Mouse (Mus musculus): ENCODE measurements at regions not wholly inside any gene's neighbourhood (a gene's known extent, or its start where the extent isn't known, plus 50 kb on each side); places are given as distances from the start of the nearest gene placed in this dataset.

DNA sequence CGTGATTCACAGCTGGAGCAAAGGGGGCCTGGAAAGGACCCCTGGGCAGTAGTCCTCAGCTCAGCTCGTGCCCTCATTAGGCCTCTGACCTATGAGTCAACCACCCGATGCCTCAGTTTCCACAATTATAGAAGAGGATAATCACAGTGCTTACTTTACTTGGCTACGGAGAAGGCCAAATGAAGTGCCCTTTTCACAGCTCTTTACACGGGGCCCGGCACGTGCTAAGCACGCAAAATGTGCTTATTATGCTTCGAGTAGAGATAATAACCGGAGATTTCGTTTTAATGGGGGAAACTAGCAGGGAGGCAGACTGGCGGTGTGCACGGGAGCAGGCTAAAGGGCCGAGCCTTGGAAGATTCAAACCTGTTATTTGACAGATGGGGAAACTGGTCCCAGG lies 102.4 kb upstream of the Jun start:
- no peak for DNase-seq (ENCODE audit: low spot score in 2 of 2)

DNA sequence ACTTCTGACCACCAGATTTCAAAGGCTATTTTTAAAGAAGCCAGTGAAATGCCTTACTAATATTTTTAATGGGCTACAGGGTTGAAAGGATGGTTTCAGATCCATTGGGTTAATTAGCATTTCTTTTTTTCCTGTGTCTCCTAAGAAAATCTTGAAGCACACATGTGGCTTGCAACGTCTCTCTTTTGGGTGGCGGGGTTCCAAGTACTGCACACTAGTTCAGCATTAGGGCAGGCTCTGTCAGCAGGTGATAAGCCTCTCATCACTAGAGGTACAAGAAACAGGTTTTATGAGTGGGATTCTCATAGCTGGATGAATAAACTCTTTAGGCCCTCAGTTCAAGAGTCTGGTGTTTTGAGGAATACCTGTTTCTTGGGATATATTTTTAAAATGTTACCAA lies 103.2 kb upstream of the Jun start:
- DNase-seq (ENCODE audit: low spot score in 2 of 2): no peak

DNA sequence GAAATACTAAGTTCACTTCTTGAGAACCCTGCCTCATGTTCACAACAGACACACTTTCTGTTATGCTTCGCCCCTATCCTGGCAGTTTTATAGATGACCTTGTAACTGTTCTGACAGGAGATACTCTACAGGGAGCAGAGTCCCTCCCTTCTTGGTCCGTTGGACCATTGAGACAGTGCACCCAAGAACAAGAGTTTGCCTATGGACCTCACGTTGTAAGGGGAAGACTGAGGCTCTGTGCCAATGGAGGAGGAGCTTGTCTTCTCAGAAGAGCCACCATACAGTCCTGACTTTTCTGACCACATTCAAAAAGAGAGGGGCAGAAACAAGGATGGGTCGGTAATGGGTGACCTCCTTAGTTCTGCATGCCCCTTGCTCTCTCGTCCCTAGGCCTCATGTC lies 103.8 kb upstream of the Jun start:
- DNase-seq (ENCODE audit: low spot score in 2 of 2): no peak

DNA sequence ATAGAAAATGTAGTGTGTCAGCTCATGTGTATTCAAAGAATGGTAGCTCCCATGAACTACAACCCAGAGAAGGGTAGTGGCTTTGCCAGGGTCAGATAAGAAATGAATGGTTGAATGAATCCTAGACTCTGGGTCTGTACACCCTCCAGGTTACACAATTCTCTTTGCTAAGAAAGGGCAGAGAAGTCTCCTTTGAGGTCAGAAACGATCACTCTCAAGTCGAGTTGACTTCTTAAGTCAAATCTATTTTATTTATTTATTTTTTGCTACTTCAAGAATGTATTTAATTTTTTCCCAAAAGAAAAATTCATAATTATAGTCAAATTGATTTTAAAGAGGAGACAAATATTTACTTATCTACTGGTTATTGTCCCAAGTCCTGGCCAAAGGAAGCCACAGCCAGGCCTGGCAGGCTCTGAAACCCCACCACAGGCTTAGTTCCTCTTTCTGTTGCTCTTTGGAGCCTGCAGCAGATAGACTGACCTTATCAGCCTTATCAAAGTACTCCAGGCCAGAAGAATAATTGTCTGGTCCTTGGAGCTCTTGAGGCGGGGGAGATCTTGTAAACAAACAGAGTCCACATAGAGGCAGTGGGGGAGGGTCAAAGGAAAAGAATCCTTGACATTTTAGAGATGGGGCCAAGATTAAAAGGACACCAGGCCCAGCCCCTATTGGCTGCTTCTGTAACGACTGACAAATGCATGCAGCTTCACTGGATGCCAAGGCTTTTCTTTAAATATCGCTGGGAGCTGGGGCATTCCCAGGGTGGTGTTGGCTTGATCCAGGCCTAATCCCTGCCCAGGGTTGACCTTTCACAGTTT lies 104.6 kb upstream of the Jun start:
- no peak for DNase-seq (ENCODE audit: low spot score in 2 of 2)

DNA sequence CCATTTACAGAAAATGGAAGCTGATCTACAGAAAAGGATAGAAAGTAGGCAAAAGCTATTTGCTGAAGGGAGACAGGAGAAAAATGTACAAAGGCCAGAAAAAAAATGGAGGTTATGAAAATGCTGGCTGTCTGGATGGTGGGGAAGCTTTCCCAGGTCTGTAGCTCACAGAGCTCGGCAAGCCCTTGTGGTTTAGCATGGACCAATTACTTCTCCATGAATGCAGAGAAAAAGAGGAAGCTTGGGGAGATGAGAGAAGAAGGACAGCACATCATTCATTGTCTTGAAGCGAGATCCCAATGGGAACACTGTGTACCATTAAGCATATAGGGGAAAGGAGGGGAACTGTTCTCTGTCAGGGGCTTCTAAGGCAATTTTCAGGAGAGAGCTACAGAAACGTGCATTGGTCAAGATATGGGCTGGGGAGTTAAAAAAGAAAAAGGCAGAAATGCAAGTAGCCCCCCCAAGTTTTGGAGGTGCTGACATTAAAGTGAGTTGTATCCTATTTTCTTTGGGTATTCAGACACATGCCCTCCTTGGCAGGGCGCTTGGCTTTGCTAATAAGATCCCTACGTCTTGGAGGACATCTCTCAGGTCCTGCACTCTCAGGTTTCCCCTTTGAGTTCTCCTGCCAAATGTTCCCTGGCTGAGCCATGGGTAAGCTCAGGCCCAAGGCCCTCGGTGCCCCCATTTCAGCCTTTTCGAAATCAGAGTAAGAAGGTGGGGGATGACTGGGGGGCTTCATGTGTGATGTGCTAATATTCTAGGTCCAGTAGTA lies 105.8 kb upstream of the Jun start:
- no peak for DNase-seq (ENCODE audit: low spot score in 2 of 2)

DNA sequence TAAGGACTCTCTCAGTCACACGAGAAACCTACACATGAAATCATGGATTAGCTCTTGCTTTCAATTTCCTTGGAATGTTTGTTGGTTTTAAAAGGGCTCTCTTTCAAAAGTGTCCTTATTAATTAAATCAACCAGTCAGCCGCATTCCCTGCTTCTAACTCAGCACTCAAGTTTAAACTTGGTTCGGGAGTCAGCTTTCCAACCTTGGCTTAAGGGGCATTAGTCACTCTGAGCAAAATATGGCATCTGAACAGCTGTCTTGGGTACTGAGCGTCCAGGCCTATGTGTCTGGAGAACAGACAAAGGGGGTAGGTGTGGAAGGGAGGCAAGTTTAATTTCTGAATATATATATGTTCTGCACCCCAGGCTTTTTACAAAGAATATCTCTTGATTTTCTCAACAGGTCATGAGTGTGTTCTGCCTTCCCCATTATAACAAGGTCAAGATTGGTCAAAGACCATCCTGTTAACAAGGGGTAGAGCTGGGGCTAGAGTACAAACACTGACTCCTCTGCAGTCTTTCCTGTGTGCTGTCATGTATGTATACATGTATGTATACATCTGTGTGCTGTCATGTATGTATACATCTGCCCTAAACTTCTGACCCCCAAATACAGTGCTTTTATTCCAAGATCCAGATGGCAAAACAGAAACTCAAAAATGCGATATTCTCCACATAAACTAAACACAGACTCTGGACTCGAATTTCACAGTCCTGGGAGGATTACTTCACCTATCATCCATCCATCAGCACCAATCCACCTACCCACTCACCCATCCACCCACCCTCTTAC lies 106.8 kb upstream of the Jun start:
- DNase-seq (ENCODE audit: low spot score in 2 of 2): no peak

DNA sequence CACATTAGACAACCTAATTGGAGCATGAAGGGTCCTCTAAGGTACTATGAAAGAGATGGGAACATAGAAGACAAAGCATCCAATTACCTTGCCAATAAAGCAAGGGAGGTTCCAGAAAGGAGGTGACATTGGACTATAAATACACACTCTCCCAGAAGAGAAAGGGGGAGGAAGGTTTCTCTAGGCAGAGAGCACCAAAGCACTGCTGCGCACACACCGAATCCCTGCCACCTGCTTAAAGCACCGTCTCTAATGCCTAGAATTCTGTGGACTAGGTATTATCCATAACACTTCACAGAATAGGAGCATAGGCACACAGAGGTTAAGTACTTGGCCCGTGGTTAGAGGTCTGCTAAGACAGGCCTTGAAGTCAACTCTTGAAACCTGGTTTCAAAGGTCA lies 107.8 kb upstream of the Jun start:
- no peak for DNase-seq (ENCODE audit: low spot score in 2 of 2)

DNA sequence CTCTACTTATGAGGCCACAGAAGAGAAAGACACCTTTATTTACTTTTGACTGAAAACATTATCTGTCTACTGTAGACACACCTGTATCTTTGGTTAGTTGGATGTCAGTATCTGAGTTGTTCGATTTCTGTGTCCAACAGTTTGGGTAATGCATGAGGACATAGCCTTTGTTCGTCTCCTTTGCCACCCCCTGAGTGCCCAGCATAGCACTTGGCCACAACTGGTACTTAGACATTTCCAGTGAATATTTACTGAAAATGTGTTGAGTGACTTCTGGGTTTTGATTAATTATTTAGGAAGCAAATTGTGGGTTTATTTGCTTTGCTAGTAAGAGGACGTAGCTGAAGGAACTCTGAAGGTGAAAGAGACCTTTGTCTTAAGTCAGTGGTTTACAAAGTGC lies 108.4 kb upstream of the Jun start:
- no peak for DNase-seq (ENCODE audit: low spot score in 2 of 2)

DNA sequence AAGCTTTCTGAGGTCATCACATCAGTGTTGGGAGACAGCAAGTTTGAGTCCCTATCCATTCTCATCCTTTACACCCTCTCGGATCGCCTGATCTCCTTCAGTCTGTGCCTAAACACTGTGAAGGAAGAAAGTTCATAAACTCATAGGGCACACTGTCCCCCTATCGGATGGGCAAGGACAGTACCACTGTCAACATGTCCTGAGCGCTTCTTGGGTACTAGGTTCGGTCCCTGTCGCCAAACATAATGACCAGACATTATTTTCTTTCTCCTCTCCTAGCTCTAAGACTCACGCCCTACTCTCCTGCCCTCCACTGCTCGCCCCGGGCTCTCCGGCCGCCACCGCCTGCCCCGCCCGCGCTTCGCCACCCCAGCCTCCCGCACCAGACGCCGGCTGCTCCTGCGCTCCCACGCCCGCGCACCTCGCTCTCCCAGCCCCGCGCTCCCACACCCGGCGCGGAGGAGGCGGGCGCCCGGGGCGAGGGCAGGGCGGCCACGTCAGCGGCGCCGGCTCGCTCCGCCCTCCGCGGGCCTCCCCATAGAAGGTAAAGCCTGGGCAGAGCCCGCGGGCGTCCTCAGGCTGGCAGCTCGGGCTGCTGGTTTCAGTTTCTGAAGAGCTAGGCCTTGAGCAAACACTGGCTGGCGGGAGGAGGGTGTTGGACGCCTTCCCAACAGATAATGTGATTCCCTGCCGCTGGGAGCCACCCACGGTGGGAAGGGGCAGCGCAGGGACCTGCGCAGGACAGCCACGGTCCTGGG lies 109.1 kb upstream of the Jun start:
- peak; percentile 76 to 78 for DNase-seq (ENCODE audit: low spot score in 2 of 2)

DNA sequence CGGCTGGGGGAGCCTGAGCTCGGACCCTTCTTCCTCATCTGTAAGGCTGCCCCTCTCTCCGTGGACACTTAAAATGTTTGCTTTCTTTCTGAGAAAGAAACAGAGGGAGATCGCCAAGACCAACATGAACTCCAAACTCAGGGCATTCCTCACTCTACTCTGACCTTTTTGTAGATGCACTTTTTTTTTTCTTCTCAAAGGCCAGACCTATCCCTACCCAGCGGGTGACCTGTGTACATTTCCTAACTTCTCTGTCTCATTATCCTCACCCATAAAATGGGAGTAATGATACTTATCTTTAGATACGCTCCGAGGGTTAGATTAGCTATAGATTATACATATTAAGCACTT lies 109.6 kb upstream of the Jun start:
- no peak for DNase-seq (ENCODE audit: low spot score in 2 of 2)

DNA sequence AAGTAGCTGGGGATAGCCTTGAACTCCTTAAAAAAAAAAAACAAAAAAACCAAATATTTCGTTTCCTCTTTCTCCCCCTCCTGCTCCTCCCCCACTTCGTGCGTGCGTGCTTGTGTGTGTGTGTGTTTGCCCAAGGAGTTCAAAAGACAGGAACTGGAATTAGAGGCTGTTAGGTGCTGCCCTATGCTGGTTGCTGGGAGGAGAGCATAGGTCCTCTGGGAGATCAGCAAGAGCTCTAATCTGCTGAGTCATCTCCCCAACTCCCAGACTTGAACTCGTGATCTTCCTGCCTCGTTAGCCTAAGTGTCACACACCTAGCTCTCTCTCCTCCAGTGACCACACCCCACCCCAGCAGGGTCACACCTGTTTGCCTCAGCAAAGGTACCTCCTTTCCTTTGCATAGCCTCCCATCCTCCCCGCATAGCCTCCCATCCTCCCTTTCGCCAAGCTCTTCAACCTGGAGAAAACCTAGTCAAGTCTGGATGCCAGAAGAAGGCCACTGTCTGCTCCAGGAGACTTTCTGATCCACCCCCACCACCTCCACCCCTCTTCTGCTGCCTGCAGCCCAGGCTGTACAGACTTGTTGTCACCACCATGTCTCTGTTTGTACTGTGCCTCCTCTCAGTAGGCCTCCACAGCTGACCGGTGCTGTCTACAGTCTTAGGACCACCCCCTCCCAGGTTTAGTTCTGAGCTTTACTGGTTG lies 110.5 kb upstream of the Jun start:
- no peak for DNase-seq (ENCODE audit: low spot score in 2 of 2)

DNA sequence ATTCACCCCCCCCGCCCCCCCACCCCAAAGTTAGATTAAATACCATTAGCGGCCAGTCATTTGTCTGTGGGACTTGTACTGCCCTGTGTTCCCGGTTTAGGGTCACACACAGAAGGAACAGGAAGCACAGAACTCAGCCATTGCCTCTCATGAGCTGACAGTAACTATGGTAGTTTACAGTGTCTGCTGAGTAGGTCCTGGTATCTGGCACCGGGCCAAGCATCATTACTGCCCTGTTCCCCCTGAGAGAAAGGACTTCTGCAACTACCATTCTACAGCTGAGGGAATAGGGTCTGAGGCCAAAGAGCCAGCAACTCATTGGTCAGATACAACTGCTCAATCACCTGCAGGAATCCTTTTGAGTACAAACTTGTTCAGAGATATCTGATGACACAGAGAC lies 111.4 kb upstream of the Jun start:
- no peak for DNase-seq (ENCODE audit: low spot score in 2 of 2)

DNA sequence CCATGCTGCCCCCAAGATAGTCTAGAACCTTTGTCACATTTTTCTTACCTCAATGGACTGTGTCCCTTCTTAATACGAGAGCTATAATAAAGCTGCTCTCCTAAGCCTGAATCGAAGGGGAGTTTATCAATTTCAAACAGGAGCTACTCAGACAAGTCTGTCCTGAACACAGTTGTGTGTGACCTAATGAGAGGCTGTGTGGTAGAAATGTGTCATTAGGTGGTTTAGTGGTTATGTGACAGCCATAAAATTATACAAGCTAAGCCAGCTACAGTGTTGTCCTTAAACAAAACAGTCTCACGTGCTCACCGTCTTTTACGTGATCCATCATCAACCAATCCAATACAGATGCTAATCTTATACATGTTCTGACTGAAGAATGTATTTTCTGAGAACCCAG lies 114.5 kb upstream of the Jun start:
- DNase-seq (ENCODE audit: low spot score in 2 of 2): no peak

DNA sequence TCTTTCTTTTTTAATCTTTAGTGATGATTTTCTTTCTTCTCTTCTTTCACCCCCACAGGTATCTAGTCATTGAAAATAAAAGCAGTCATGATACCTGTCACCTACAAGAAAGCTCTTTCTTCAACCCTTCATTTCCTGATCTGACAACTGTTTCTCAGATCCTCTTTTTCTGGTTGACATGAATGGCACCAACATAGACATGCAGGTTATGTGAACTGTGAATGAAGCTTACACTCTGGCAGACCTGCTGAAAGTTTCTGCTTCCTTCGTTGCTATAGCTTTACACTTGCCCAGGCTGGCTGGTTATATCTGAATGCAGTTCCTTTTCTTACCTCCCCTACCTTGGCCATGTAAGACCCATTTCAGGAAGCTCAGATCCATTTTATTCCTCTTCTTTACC lies 115.2 kb upstream of the Jun start:
- DNase-seq (ENCODE audit: low spot score in 2 of 2): no peak

DNA sequence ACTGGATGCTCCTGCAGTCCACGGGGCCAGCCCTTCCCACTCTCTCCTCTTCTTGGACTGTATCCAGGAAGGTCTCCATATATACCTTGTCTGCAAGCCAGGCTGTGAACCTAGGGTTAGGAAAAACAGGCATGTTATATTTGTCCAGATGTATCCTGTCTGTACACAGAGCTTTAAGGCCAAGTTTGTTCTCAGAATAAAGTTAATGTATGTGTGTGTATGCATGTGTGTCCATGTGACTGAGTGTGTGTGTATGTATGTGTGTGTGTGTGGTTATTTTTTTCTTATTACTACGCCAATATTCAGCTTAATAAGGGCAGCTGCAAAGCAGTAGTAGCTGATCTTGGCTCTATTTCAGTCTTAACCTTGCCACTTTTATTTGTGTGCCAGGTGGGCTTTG lies 117.7 kb upstream of the Jun start:
- DNase-seq (ENCODE audit: low spot score in 2 of 2): no peak

DNA sequence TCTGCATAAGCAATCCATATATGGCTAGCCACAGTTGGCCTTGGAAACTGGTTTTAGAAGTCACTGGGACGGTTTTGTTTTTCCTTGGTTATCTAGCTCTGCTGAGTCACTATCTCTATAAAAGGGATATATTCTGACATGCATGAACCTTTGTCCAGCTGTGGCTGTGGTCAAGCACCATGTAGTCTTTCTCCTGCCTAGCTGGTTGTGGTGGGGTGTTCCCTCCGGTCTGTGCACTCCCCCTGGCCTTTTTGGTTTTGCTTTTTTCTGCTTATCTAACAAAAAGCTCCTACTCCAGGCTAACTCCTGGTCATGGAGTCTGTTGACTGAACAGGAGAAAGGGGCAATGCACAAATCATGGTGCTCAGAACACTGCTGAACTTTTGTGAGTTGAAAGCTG lies 125.7 kb upstream of the Jun start:
- DNase-seq (ENCODE audit: low spot score in 2 of 2): no peak

DNA sequence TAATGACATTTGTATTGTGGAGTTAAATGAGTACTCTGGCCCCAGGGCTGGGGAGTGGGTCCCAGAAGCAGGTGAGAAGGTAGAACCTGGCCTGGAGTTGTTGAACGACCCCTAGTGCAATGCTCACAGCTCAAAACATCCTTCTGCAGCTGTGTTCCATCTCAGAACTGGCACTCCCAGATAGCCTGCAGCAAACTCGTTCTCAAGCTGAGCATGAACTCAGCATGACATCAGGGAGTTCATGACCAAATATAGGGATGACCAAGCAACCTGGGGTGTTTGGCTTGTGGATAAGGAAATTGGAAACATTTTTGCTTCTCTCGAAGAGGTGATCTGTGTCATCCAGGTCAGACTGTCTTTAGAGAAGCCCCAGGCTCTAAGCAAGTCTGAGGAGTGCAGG lies 126.4 kb upstream of the Jun start:
- no peak for DNase-seq (ENCODE audit: low spot score in 2 of 2)

DNA sequence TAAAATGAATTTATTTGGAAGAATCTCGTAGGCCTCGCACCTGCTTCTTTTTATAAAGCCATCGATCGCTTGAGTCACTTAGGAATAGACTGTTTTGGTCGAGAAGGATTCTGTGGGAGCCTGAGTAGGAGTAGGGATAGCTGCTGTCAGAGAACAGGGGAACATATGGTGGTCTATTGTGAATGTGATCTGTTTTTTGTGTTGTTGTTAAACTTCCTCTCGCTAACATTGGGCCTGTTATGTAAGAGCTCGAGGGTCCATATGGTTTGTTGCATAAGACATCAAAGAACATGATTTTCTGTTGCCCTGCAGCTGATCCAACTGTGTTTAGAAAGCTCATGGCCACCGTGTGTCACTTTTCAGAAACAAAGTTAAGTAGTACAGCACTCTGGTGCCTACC lies 126.9 kb upstream of the Jun start:
- DNase-seq (ENCODE audit: low spot score in 2 of 2): no peak

DNA sequence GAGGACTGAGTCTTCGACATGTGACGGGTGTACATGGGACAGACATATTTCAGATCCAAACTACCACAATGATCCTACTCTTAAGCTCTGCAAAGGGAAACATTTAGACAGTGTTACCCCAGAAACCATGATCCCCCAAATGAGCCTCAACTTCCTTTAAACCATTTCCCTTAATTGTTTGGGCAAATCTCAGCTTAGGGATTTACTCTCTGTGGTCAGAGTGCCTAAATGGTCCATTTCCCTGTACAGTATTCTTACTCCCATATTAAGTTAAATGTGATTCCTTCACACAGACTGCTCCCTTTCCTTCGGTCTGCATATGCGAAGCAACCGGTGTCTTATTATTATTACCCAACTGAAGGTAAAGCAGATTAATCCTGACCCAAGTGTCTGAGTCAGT lies 128.4 kb upstream of the Jun start:
- no peak for DNase-seq (ENCODE audit: low spot score in 2 of 2)

DNA sequence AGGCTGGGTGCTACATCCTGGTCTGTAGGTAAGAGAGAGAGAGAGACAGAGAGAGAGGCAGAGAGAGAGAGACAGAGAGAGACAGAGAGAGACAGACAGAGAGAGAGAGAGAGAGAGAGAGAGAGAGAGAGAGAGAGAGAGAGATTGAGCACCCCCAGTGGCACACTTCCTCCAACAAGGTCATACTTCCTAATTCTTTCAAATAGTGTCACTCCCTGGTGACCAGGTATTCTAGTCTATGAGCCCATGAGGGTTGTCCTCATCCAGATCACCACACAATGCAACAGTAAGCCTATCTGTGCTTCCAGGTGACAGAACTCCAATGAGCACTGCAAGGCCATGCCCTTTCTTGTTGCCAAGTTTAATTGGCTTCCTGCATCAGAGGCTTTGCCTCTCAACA lies 129.0 kb upstream of the Jun start:
- DNase-seq (ENCODE audit: low spot score in 2 of 2): no peak

DNA sequence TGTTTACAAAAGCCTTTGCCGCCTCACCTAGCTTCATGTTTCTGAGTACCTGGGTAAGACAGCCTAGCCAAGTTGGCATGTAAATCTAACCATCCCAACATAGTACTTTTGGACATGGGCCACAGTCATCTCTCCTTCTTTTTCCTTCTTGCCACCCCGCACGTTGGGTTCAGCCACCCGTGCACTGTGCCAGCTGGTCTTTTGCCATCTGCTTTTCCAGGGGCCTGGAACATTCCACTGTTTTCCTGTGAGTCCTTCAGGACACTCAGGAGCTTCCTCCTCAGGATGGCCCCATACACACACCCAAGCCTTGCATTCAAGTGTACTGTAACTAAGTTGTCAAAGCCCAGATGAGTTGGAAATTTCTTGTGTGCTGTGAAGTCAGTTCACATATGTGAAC lies 132.2 kb upstream of the Jun start:
- no peak for DNase-seq (ENCODE audit: low spot score in 2 of 2)

Data from frontal cortex, postnatal 10 days (tissue).